Mouse (Mus musculus): ENCODE results near the gene Ccser2.

- no peak for TF ChIP-seq TAL1 (IDR thresholded peaks at IDR 0.05; ENCODE audit: low read length)
- no peak for TF ChIP-seq GATA1 (IDR thresholded peaks at IDR 0.05; ENCODE audit: low read length)
Observed at GRCm38 (mm10) chr14:36932038-36932437, 36.5 kb downstream of the Ccser2 start.
